Mouse (Mus musculus) spleen, adult 2 months (tissue): ENCODE measurements around the gene Fkrp.

Experiments
- CTCF ChIP-seq: fragments of 200-500 bp; IDR thresholded peaks from 2 replicates; pipeline ENCODE4 v1.5.1; 2011; ENCODE audit warnings: mild to moderate bottlenecking, inconsistent platforms; ENCODE audit not compliant: insufficient read depth, insufficient read length, insufficient replicate concordance; ENCODE audit errors: extremely low read depth
- POLR2A ChIP-seq: fragments of 200-500 bp; IDR thresholded peaks from 2 replicates; pipeline ENCODE4 v1.6.1; 2011; ENCODE audit warnings: low read depth, low read length, inconsistent platforms

GRCm38 (mm10) chr7:16848579-16848978 lies 32.0 kb upstream of the Fkrp start:
- no peak for TF ChIP-seq POLR2A
- TF ChIP-seq CTCF, result peak; percentile 45; the same call in 1 of the 2 replicates
